10 mouse cellular contexts compared by ENCODE assay signal in the genomic region with DNA sequence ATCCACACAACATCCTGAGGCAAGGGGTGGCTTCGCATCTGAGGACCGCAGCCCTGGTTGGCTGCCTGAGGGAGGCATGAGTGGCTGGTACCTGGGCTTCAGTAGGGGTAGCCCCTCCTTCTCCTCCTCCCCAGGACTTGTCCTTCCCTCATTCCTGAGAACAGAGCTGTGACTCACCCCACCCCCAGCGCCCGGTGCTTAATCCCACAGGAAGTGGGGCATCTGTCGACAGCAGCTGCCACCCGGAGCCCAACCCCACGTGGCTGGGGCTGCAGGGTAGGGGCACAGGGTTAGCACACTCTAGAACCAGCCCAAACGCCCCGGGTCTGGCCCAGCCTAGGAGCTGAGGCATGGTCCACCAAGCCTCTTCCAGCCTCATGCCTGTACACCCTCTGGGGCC. TPM values are rescaled to one million over a fixed set of nuclear protein-coding genes. Genes with fewer than 3 reads are reported as not detected.
A peak's percentile ranks its signal among the peaks of the same experiment; 100 is the strongest.
DNase-seq lines count a peak whose midpoint lies in the region; ATAC-seq and TF ChIP-seq lines count a peak whose summit lies in the region.
"Had no signal": no experiment of that assay in that cellular context is flagged by ENCODE, and none has a peak within 500 bp of the region (broad histone marks: within the 10 kb centered on the region; RNA-seq: fewer than 3 reads in every experiment).

No protein-coding gene starts in this region.

- WGBS in heart, embryonic 14.5 days: 25% methylated on average over 9 of the region's 9 CpGs
- WGBS in midbrain, embryonic 13.5 days: 47% methylated on average over 9 of the region's 9 CpGs
- WGBS in midbrain, embryonic 16.5 days: 51% methylated on average over 9 of the region's 9 CpGs
- WGBS in limb, embryonic 11.5 days: 31% methylated on average over 9 of the region's 9 CpGs
- 53% methylated on average over 9 of the region's 9 CpGs for WGBS in forebrain, embryonic 13.5 days

- no peaks in the 10 kb centered on the region for H3K36me3 ChIP-seq in heart, embryonic 14.5 days (ENCODE audit: control insufficient read depth, insufficient read depth, low read length)
- no peaks in the 10 kb centered on the region for H3K36me3 ChIP-seq in midbrain, embryonic 13.5 days
- no peaks in the 10 kb centered on the region for H3K36me3 ChIP-seq in midbrain, embryonic 16.5 days (ENCODE audit: control insufficient read depth, insufficient read depth, low read length)
- H3K36me3 ChIP-seq in E14TG2a.4 (ENCODE audit: insufficient read depth, low read length): peaks cover 12% of the 10 kb centered on the region
- H3K36me3 ChIP-seq in limb, embryonic 11.5 days (ENCODE audit: control insufficient read depth, insufficient read depth, low read length): no peaks in the 10 kb centered on the region
- H3K36me3 ChIP-seq in forebrain, embryonic 13.5 days (ENCODE audit: poor library complexity, severe bottlenecking): no peaks in the 10 kb centered on the region

- no peak overlapping the region for H3K4me3 ChIP-seq in heart, embryonic 14.5 days (ENCODE audit: control insufficient read depth in 1 of 2, insufficient read depth in 1 of 2, low read depth in 1 of 2, low read length in 2 of 2)
- H3K4me3 ChIP-seq in midbrain, embryonic 13.5 days (replicated peaks): no peak overlapping the region
- H3K4me3 ChIP-seq in midbrain, embryonic 16.5 days (ENCODE audit: low read depth, low read length): no peak overlapping the region
- H3K4me3 ChIP-seq in E14TG2a.4 (replicated peaks; ENCODE audit: low read length): peak overlapping the region; percentile 20; the same call in 1 of the 2 replicates
- H3K4me3 ChIP-seq in limb, embryonic 11.5 days (ENCODE audit: low read depth, low read length): no peak overlapping the region
- no peak overlapping the region for H3K4me3 ChIP-seq in forebrain, embryonic 13.5 days

- no peak for TF ChIP-seq CTCF in E14TG2a.4 (conservative IDR thresholded peaks at IDR 0.05; ENCODE audit: low read length)

- peaks cover 12 to 18% of the 10 kb centered on the region in 2 experiments; a peak in 3 of 4 replicates for H3K4me1 ChIP-seq in heart, embryonic 14.5 days (ENCODE audit: control insufficient read depth in 2 of 2, insufficient read depth in 2 of 2, low read length in 2 of 2)
- peaks cover 41% of the 10 kb centered on the region for H3K4me1 ChIP-seq in midbrain, embryonic 13.5 days (replicated peaks)
- peaks cover 9% of the 10 kb centered on the region for H3K4me1 ChIP-seq in midbrain, embryonic 16.5 days (ENCODE audit: control insufficient read depth, insufficient read depth, low read length)
- H3K4me1 ChIP-seq in E14TG2a.4 (replicated peaks; ENCODE audit: low read depth, low read length): peaks cover 53% of the 10 kb centered on the region
- peaks cover 14% of the 10 kb centered on the region for H3K4me1 ChIP-seq in limb, embryonic 11.5 days (ENCODE audit: control insufficient read depth, insufficient read depth, low read length)
- H3K4me1 ChIP-seq in forebrain, embryonic 13.5 days: peaks cover 19% of the 10 kb centered on the region

- H3K27me3 ChIP-seq in heart, embryonic 14.5 days (ENCODE audit: control insufficient read depth, insufficient read depth, low read length): 0 out of 2 replicates have a peak, but pooled peaks cover 3% of the 10 kb centered on the region
- no peaks in the 10 kb centered on the region for H3K27me3 ChIP-seq in midbrain, embryonic 13.5 days
- H3K27me3 ChIP-seq in midbrain, embryonic 16.5 days (ENCODE audit: control insufficient read depth, insufficient read depth, low read depth, low read length): no peaks in the 10 kb centered on the region
- H3K27me3 ChIP-seq in E14TG2a.4 (ENCODE audit: insufficient read depth, low read length): peaks cover 2% of the 10 kb centered on the region; the same call in 1 of the 2 replicates
- H3K27me3 ChIP-seq in limb, embryonic 11.5 days (ENCODE audit: control insufficient read depth, insufficient read depth, low read length): no peaks in the 10 kb centered on the region
- H3K27me3 ChIP-seq in forebrain, embryonic 13.5 days: no peaks in the 10 kb centered on the region

- no peak for DNase-seq in heart, postnatal 36 days
- DNase-seq in limb, embryonic 11.5 days (ENCODE audit: low spot score): no peak
- no peak for DNase-seq in layer of hippocampus, adult 9-11 months
- DNase-seq: lung, postnatal 36 days had no signal

- H3K27ac ChIP-seq in heart, embryonic 14.5 days (replicated peaks in 1 of 2; ENCODE audit: control insufficient read depth in 1 of 2, insufficient read depth in 1 of 2, low read depth in 2 of 2, low read length in 2 of 2): no peak overlapping the region
- no peak overlapping the region for H3K27ac ChIP-seq in midbrain, embryonic 13.5 days
- no peak overlapping the region for H3K27ac ChIP-seq in midbrain, embryonic 16.5 days (ENCODE audit: low read length)
- H3K27ac ChIP-seq in limb, embryonic 11.5 days (replicated peaks; ENCODE audit: low read depth, low read length): no peak overlapping the region
- no peak overlapping the region for H3K27ac ChIP-seq in forebrain, embryonic 13.5 days
- H3K27ac ChIP-seq: kidney, postnatal 0 days had no signal

- intact Hi-C loops in heart, postnatal 36 days (cut with DNase I): no loop called here

- H3K9me3 ChIP-seq in heart, embryonic 14.5 days (ENCODE audit: control insufficient read depth, low read length): no peaks in the 10 kb centered on the region
- no peaks in the 10 kb centered on the region for H3K9me3 ChIP-seq in midbrain, embryonic 13.5 days
- H3K9me3 ChIP-seq in midbrain, embryonic 16.5 days (replicated peaks; ENCODE audit: control insufficient read depth, low read length, poor library complexity, severe bottlenecking): no peaks in the 10 kb centered on the region
- H3K9me3 ChIP-seq in E14TG2a.4 (ENCODE audit: low read length): no peaks in the 10 kb centered on the region
- no peaks in the 10 kb centered on the region for H3K9me3 ChIP-seq in limb, embryonic 11.5 days (ENCODE audit: control insufficient read depth, low read length)
- no peaks in the 10 kb centered on the region for H3K9me3 ChIP-seq in forebrain, embryonic 13.5 days (replicated peaks)

- H3K4me2 ChIP-seq in heart, embryonic 14.5 days (ENCODE audit: low read length): no peak overlapping the region
- no peak overlapping the region for H3K4me2 ChIP-seq in midbrain, embryonic 13.5 days (replicated peaks)
- H3K4me2 ChIP-seq in midbrain, embryonic 16.5 days (ENCODE audit: low read length): no peak overlapping the region
- H3K4me2 ChIP-seq in limb, embryonic 11.5 days (ENCODE audit: low read depth, severe bottlenecking): no peak overlapping the region
- H3K4me2 ChIP-seq in forebrain, embryonic 13.5 days: no peak overlapping the region

- 0 out of 2 replicates have a peak, but pooled peaks have one; percentile 10 for ATAC-seq in heart, embryonic 14.5 days (ENCODE audit: insufficient number of reproducible peaks, insufficient read depth, low FRiP score, low read depth)
- ATAC-seq in midbrain, embryonic 13.5 days: no peak
- no peak for ATAC-seq in midbrain, embryonic 16.5 days
- ATAC-seq in limb, embryonic 11.5 days (ENCODE audit: insufficient number of reproducible peaks, low FRiP score, low TSS enrichment, low read depth): peak; percentile 31
- ATAC-seq in forebrain, embryonic 13.5 days: no peak

- H3K9ac ChIP-seq in heart, embryonic 14.5 days (ENCODE audit: low read length): no peak overlapping the region
- peak overlapping the region; percentile 0; the same call in 1 of the 2 replicates for H3K9ac ChIP-seq in midbrain, embryonic 13.5 days (replicated peaks)
- no peak overlapping the region for H3K9ac ChIP-seq in midbrain, embryonic 16.5 days (ENCODE audit: low read depth, low read length)
- H3K9ac ChIP-seq in limb, embryonic 11.5 days (ENCODE audit: low read length): no peak overlapping the region
- no peak overlapping the region for H3K9ac ChIP-seq in forebrain, embryonic 13.5 days

RNA-seq across cellular contexts. Expression of a gene that starts 4.0 kb away (rescaled TPM):
- 44.2 and 53.9 TPM in 2 replicates for polyA plus RNA-seq in heart, embryonic 14.5 days (2014; fragmentation: Nextera tagmentation; extraction: Ambion mirVana)
- 10 to 100 TPM in 1 of 2 experiments, 1 to 10 TPM in 1; 5.6 to 10.6 TPM for total RNA-seq in heart, postnatal 36 days (2021)
- 53.7 and 61.9 TPM in 2 replicates for polyA plus RNA-seq in midbrain, embryonic 13.5 days (2015; fragmentation: Nextera tagmentation; extraction: Ambion mirVana)
- polyA plus RNA-seq in midbrain, embryonic 16.5 days (2015; fragmentation: Nextera tagmentation; extraction: Ambion mirVana): 48.0 and 53.1 TPM in 2 replicates
- polyA plus RNA-seq in limb, embryonic 11.5 days (2014; fragmentation: Nextera tagmentation; extraction: Ambion mirVana): 87.9 and 90.1 TPM in 2 replicates
- polyA plus RNA-seq in forebrain, embryonic 13.5 days (2015; fragmentation: Nextera tagmentation; extraction: Ambion mirVana): 57.1 and 61.2 TPM in 2 replicates

RNA-seq across cellular contexts. Expression of a gene that starts 8.3 kb away (rescaled TPM):
- polyA plus RNA-seq in heart, embryonic 14.5 days (2014; fragmentation: Nextera tagmentation; extraction: Ambion mirVana): 3.4 and 4.7 TPM in 2 replicates
- 10 to 100 TPM; 24.4 to 28.4 TPM for total RNA-seq in heart, postnatal 36 days (2021)
- 9.4 and 10.5 TPM in 2 replicates for polyA plus RNA-seq in midbrain, embryonic 13.5 days (2015; fragmentation: Nextera tagmentation; extraction: Ambion mirVana)
- polyA plus RNA-seq in midbrain, embryonic 16.5 days (2015; fragmentation: Nextera tagmentation; extraction: Ambion mirVana): 10.4 and 14.8 TPM in 2 replicates
- 4.0 and 4.7 TPM in 2 replicates for polyA plus RNA-seq in limb, embryonic 11.5 days (2014; fragmentation: Nextera tagmentation; extraction: Ambion mirVana)
- polyA plus RNA-seq in forebrain, embryonic 13.5 days (2015; fragmentation: Nextera tagmentation; extraction: Ambion mirVana): 4.1 TPM in 2 replicates

RNA-seq across cellular contexts. Expression of a gene that starts 38.4 kb away (rescaled TPM):
- 19.4 and 25.9 TPM in 2 replicates for polyA plus RNA-seq in heart, embryonic 14.5 days (2014; fragmentation: Nextera tagmentation; extraction: Ambion mirVana)
- total RNA-seq in heart, postnatal 36 days (2021): 10 to 100 TPM; 24.3 to 24.7 TPM
- 36.1 and 37.8 TPM in 2 replicates for polyA plus RNA-seq in midbrain, embryonic 13.5 days (2015; fragmentation: Nextera tagmentation; extraction: Ambion mirVana)
- polyA plus RNA-seq in midbrain, embryonic 16.5 days (2015; fragmentation: Nextera tagmentation; extraction: Ambion mirVana): 55.5 and 58.8 TPM in 2 replicates
- 26.4 and 27.4 TPM in 2 replicates for polyA plus RNA-seq in limb, embryonic 11.5 days (2014; fragmentation: Nextera tagmentation; extraction: Ambion mirVana)
- 30.3 and 32.7 TPM in 2 replicates for polyA plus RNA-seq in forebrain, embryonic 13.5 days (2015; fragmentation: Nextera tagmentation; extraction: Ambion mirVana)

Comparison
In these comparisons a context has a peak if more than half of its experiments do, and no peak if none do; other contexts are left out.
1. ATAC-seq: peak in heart, embryonic 14.5 days (single experiment) and limb, embryonic 11.5 days (single experiment); none in midbrain, embryonic 13.5 days (single experiment), midbrain, embryonic 16.5 days (single experiment) and forebrain, embryonic 13.5 days (single experiment).